Mouse (Mus musculus): ENCODE data around the gene Rabac1. TPM values are rescaled to one million over a fixed set of nuclear protein-coding genes. Genes with fewer than 3 reads are reported as not detected.

Rabac1 gene
- total and polyA plus RNA-seq, 3 experiments = 223 to 240 TPM; not detected in 1

DNA sequence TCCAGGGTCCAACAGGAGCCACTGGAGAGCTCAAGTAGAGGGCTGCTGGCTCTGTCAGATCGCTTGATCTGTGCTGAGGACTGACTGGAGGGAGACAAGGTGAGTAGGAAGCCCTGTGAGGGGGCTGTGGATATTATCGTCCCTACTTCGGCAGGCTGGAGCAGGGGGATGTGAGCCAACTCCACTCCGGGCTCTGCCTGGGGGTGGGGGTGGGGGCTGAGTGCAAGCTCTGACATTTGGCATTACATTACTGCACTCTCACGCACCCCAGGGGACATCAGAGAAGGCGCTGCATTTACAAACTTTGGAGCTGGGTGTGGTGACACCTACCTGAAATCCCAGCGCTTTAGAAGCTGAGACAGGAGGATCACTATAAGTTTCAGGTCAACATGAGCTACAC is 39.0 kb upstream of the Rabac1 start:
- Histone ChIP-seq H3K27ac (ENCODE audit: control insufficient read depth, low read depth, low read length) (no peak overlapping the region), H3K36me3 (ENCODE audit: control insufficient read depth in 1 of 2, insufficient read depth in 2 of 2, low read length in 2 of 2) (no peaks in the 10 kb centered on the region), H3K4me3 (ENCODE audit: control insufficient read depth in 1 of 2, insufficient read depth in 1 of 2, low read depth in 2 of 2, low read length in 2 of 2) (no peak overlapping the region), H3K27me3 (ENCODE audit: control insufficient read depth in 1 of 2, insufficient read depth in 2 of 2, low read length in 2 of 2) (no peaks in the 10 kb centered on the region), H3K9ac (ENCODE audit: control insufficient read depth, low read depth, low read length, poor library complexity, severe bottlenecking) (no peak overlapping the region), H3K9me3 (replicated peaks; ENCODE audit: insufficient read depth, low read length) (no peaks in the 10 kb centered on the region), H3K79me2 (ENCODE audit: control insufficient read depth, insufficient read depth, low read length, poor library complexity) (no peaks in the 10 kb centered on the region), H3K4me1 (ENCODE audit: control insufficient read depth in 1 of 2, insufficient read depth in 2 of 2, low read length in 2 of 2) (no peaks in the 10 kb centered on the region)
- TF ChIP-seq USF1 (IDR thresholded peaks at IDR 0.05; ENCODE audit: low read depth, low read length) (no peak), ETS1 (IDR thresholded peaks at IDR 0.05; ENCODE audit: low read depth, low read length) (no peak)
- DNase-seq (ENCODE audit: low read depth, low spot score) = no peak

DNA sequence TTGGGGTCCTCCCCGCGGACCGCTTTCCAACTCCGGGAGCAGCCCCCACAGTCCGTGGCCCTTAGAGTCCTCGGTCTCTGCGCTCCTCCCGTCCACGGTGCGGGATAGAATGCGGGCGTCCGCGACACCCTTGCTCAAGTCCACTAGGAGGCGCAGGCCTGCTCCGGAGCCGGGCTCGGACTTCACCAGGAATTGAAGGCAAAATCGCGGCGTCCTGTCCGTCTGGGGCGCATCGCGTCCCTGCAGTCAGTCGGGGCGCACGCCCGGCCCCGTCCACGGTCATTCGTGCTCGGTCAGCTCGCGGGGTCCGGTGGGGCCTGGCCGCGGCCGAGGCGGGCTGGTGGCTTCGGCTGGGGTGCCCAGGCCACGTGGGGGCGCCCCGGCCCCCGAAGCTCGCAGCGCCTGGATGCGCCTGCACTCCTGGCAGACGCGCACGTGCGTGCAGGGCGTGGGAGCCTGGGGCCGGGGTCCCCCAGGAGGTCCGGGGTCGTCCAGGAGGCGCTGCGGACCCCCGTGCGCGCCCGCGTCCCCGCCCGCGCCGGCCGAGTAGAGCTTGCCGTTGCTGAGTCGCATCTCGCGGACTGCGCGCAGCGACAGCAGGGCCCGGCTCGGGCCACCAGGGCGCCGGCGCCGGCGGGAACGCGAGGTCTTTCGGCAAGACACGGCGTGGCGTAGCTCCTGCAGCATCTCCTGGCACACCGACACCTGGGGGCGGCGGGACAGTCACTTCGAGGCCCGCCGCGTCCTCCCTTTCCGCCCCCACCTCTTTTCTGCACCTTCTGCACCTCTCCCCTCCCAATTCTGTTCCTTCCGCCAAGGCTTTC is 37.7 kb upstream of the Rabac1 start:
- H3K4me3 ChIP-seq (ENCODE audit: control insufficient read depth in 1 of 2, insufficient read depth in 1 of 2, low read depth in 2 of 2, low read length in 2 of 2) = no peak overlapping the region
- no peak overlapping the region for H3K27ac ChIP-seq (ENCODE audit: control insufficient read depth, low read depth, low read length)
- H3K27me3 ChIP-seq (ENCODE audit: control insufficient read depth in 1 of 2, insufficient read depth in 2 of 2, low read length in 2 of 2) = no peaks in the 10 kb centered on the region
- H3K9me3 ChIP-seq (replicated peaks; ENCODE audit: insufficient read depth, low read length) = no peaks in the 10 kb centered on the region
- no peaks in the 10 kb centered on the region for H3K4me1 ChIP-seq (ENCODE audit: control insufficient read depth in 1 of 2, insufficient read depth in 2 of 2, low read length in 2 of 2)
- TF ChIP-seq CHD1 (IDR thresholded peaks at IDR 0.05; ENCODE audit: low read depth, low read length) (no peak), POLR2A (IDR thresholded peaks at IDR 0.05; ENCODE audit: control insufficient read depth in 1 of 2, insufficient read depth in 1 of 2, low read depth in 1 of 2, low read length in 2 of 2, poor library complexity in 1 of 2) (no peak), POLR2AphosphoS2 (IDR thresholded peaks at IDR 0.05; ENCODE audit: low read length) (no peak), ZNF384 (IDR thresholded peaks at IDR 0.05; ENCODE audit: low read depth, low read length) (no peak), ZKSCAN1 (IDR thresholded peaks at IDR 0.05; ENCODE audit: low read depth, low read length) (no peak), ZMIZ1 (IDR thresholded peaks at IDR 0.05; ENCODE audit: low read depth, low read length) (no peak), GABPA (IDR thresholded peaks at IDR 0.05; ENCODE audit: low read depth, low read length) (no peak), HCFC1 (IDR thresholded peaks at IDR 0.05; ENCODE audit: low read depth, low read length) (no peak), RAD21 (IDR thresholded peaks at IDR 0.05; ENCODE audit: low read depth, low read length) (no peak), USF2 (IDR thresholded peaks at IDR 0.05; ENCODE audit: borderline replicate concordance in 1 of 2, insufficient read depth in 1 of 2, low read depth in 1 of 2, low read length in 2 of 2) (no peak), TAL1 (IDR thresholded peaks at IDR 0.05; ENCODE audit: low read length) (no peak), MAFK (IDR thresholded peaks at IDR 0.05; ENCODE audit: borderline replicate concordance, low read depth, low read length) (no peak), NELFE (IDR thresholded peaks at IDR 0.05; ENCODE audit: low read depth, low read length) (no peak), NRF1 (IDR thresholded peaks at IDR 0.05; ENCODE audit: insufficient read depth, low read depth, low read length, poor library complexity, severe bottlenecking) (no peak), EP300 (IDR thresholded peaks at IDR 0.05; ENCODE audit: low read depth in 1 of 2, low read length in 2 of 2) (no peak), MAX (IDR thresholded peaks at IDR 0.05; ENCODE audit: low read length) (no peak)
- no peaks in the 10 kb centered on the region for H3K79me2 ChIP-seq (ENCODE audit: control insufficient read depth, insufficient read depth, low read length, poor library complexity)
- DNase-seq (ENCODE audit: low read depth, low spot score) = no peak
- no peak overlapping the region for H3K9ac ChIP-seq (ENCODE audit: control insufficient read depth, low read depth, low read length, poor library complexity, severe bottlenecking)
- no peaks in the 10 kb centered on the region for H3K36me3 ChIP-seq (ENCODE audit: control insufficient read depth in 1 of 2, insufficient read depth in 2 of 2, low read length in 2 of 2)
